Mouse (Mus musculus) testis, postnatal 10 days (tissue): Measurements from ENCODE around the gene Ulk2.
A peak's percentile ranks its signal among the peaks of the same experiment; 100 is the strongest.
"Not testable (repeated sequence)": the region's sequence is repeated elsewhere in the genome, so short reads cannot be mapped to it uniquely, and the experiment has no call there.

Source experiments
- DNase-seq: peaks from one replicate; pipeline ENCODE4 v3.0.0; 2021; ENCODE audit warnings: low spot score

Gene Ulk2

DNA sequence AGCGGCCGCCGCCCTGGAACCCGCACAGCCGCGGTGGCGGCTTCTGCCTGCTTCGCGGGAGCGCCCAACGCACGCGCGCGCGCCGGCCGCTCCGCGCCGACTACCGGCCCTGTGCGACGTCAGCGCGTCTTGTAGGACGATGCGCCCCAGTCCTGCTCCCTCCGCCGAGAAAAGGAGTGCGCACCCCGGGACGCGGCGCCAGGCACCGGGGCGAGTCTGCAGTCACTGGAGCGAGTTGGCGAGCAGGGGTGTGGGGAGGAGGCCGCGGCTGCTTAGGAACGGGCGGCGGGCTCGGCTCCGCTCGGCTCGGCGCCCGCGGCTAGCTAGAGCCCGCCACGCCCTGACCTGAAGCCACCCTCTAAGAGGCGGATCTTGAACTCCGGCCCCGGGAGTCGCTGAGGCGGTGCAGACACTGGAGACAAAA is at the start of gene Ulk2:
TSS of gene Ulk2 (minus strand) at position 86 of the 424 bp plus-strand sequence.
- DNase-seq: peak; percentile 91

DNA sequence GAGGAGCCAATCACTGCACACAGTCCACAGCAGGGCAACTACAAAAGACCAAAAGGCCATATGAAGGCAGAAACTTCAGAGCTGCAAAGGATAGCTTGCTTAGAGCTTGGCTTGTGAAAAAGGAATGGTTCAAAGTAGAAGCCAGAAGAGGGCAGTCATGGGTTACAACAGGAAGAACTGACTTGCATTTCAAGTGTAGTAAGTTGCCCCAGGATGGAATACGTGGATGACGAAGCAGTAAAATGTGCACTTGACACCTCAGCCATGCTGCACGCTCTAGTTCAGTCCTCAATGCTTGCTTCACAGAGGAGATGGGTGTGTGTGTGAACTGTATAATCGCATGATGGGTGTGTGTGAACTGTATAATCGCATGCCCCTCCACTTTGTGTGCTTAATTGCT is 27.3 kb upstream of the Ulk2 start:
- DNase-seq: no peak

DNA sequence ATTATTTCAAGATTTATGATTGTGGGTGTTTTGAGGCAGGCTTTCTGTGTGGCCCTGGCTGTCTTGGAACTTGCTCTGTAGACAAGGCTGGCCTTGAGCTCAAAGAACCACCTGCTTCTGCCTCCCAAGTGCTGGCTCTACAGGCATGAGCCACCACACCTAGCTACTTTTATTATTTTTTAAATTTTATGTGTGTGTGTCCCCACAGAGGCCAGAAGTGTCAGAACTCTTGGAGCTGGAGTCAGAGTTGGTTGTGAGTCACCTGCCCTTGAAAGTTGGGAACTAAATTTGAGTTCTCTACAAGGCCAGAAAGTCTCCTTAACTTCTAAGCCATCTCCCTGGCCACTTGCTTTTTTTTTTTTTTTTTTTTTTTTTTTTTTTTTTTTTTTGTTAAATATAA is 25.0 kb upstream of the Ulk2 start:
- DNase-seq: no peak

DNA sequence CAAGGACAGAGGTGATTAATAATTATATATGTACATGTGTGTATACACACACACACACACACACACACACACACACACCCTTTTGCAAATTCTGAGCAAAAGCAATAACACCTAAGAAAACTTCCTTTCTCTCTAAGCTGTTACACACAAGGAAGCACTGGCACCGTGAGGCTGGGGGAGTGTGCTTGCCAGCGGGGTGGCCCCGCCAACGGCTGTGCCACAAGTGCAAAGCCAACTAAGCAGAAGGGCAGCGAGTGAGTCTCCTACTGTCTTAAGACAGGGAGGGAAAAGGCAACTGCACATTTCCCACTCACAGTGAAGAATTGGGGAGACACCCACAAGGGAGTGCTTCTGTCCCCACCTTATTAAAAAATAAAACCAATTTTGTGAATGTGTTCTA is 17.0 kb upstream of the Ulk2 start:
- no peak for DNase-seq

DNA sequence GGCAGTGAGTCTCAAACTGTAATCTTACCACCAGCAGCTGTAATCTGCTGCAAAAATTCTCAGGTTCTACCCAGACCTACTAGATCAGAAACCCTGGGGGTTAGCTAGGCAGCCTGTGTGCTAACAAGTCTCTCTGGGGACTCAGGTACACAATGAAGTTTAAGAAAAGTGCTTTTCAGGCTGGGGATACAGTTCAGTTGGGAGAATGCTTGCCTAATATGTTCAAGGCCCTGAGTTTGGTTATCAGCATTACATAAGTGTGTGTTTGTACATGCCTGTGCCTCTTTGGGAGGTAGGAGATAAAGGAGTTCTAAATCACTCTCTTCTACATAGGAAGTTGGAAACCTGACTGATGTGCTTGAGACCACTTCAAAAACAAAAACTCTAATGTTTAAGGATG is 12.0 kb upstream of the Ulk2 start:
- DNase-seq: no peak

DNA sequence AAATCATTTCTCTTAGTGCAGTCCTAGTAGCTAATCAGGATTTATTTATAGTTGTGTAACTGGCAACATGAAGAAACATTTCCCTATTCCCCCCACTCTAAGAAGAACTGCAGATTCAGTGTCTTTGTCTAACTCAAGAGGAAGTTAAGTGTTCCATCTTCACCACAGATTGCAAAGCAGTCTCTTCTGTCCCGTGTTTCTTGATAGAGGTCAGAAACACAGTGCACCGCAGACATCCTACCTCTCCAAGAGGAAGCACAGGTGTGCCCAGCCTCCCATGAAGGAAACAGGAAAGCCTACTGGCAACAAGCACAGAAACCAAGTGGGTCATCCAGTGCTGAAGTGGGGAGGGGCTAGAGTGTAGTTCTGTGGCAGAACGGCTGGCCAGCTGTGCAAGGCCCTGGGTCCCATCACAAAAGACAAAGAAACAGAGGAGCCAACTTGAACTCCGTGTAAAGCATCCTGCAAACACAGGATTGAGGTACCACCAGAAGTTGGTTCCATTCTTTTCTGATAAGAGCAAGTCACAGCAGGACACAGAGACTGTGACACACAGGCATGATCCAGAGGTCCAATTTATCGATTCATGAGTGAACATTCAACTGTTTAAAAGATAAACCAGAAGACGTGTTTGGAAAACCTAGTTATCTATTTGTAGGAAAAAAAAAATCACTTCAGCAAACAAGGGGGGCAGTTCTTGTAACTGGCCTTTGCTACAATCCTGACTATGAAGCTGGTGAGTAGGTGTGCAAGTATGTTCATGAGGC is 7.1 kb upstream of the Ulk2 start:
- DNase-seq: no peak

DNA sequence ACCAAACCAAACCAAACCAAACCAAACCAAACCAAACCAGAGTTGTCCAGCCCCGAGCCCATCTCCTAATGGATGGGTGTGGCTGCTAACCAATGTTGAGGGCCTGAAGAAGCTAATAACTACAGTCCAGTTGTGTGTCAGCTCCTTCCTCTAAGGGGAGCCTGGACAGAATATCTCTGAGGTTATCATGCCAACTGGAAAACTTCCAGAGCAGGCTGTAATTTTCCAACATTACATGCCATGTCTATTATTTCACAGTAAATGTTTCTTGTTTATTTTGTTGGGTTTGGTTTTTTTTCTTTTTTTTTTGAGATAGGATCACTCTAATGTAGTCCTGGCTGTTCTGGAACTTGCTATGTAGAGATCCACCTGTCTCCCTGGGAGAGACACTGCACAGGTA is 4.4 kb upstream of the Ulk2 start:
- no peak for DNase-seq

DNA sequence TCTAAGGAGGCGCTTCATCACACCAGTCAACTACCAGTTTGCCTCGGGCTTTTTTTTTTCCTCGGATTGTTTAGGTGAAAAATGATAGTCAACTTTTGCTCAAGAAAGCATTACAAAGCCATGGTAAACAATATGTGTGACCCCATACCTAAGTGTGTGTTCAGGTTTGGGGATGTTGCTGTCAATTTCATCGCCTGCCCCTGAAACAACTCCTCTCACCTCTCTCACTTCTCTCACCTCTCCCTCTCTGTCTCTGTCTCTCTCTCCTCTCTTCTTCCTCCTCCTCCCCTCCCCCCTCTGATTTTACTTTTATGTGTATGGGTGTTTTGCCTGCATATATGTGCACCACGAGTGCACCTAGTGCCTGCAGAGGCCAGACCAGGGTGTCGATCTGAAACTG is 666 bp upstream of the Ulk2 start:
- DNase-seq: no peak

DNA sequence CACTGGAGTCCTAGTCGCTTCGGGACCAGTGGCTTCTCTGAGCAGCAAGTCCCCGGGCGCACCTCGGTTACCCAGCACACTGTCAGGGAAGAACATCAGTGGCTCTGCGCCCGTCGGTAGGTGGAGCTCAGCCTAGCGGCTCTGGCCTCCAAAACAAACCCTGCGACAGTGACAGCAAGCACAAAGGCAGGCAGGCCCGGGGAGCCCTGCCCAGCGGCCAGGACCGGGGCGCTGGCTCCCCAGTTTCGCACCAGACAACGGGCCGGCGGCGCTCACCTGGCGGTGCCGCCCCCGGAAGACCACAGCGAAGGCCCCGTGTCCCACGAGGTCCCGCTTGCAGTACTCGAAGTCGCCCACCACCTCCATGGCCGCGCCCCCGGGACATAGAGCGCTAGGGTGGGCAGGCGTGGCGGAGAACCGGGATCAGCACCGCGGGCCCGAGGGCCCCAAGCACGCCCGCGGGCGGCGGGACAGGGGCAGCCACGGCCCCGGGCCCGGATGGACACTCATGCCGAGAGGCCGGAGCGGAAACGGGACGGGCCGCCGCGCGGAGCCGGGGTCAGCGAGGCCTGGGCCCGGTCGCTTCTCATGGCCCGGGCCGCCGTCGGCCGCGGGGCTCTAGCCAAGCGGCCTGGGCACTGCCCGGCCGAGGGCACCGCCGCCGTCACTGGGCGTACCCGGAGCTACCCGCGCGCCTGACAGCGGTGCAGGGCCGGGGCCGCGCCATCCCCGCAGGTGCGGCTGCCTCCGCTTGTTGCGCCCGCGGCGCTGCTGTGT is 474 bp downstream of the Ulk2 start:
- DNase-seq: peak; percentile 80

DNA sequence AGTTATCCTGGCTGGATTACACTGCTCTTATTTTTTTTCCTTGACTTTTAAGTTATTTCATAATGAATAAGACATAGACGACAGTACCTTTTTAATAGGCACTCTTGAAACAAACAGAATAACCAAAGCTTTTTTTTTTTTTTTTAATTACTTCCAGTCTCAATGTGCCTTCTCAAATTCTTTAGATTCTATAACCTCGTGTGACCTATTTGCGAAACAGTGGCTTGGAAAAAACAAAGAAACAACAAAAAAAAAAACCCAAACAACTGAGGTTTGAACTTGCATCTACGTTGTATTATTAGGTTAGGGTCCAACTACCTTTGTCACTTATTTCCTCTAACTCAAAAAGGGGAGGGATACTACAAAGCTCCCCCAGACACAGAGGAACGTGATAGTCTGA is 1.2 kb downstream of the Ulk2 start:
- no peak for DNase-seq

DNA sequence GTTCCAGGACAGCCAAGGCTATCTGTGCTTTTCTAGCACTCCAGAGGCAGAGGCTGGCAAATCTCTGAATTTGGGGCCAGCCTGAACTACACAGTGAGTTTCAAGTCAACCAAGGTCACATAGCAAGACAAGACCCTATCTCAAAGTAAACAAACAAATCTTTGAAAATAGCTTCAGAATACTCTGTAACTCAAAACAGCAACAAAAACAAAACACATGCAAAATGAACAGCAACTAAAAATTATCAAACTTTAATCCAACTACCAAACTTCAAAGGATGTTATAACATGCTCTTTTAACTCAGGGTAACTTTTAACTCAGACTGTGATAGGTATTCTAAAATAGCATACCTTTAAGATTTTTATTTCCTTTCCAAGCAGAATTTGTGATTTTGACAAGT is 2.0 kb downstream of the Ulk2 start:
- DNase-seq: no peak

DNA sequence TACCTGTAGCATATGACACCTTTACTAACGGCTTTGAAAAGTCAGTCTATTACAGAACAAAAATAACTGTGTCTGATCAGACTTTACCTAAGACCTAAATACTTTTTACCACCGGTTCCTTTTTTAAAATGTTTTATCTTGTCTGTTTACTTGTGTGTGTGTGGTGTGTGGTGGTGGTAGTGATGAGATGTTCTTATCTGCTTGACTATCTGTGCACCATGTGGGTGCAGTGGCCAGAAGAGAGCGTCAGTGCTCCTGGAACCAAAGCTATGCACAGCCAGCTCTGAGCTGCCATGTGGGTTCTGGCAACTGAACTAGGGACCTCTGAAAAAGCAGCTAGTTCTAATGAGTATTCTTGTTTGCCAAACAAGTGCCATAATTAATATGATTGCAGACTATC is 3.7 kb downstream of the Ulk2 start:
- no peak for DNase-seq

DNA sequence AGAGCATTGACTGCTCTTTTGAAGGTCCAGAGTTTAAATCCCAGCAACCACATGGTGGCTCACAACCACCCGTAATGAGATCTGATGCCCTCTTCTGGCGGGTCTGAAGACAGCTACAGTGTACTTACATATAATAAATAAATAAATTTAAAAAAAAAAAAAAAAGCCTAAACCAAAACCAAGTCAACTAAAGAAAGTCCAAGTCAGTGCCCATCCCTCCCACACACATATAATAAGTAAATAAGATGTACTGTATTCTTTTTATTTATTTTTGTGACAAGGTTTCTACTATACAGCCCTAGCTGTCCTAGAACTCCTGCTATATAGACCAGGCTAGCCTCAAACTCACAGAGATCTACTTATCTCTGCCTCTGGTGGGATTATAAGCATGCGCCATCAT is 14.2 kb downstream of the Ulk2 start:
- not testable (repeated sequence) for DNase-seq

DNA sequence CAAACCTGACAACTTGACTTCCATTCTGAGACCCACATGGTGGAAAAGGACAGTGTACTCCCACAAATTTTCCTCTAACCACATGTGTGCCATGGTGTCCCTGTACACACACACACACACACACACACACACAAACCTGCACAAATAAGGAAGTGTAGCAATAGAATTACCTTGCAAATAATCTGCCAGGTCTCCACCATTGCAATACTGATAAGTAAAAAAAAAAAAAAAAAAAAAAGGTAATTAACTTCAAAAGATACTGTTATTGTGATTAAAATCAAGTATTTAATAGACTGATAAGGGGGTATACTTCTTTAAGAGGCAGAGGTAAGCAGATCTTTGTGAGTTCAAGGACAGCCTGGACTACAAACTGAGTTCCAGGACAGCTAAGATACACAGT is 14.9 kb downstream of the Ulk2 start:
- DNase-seq: no peak

DNA sequence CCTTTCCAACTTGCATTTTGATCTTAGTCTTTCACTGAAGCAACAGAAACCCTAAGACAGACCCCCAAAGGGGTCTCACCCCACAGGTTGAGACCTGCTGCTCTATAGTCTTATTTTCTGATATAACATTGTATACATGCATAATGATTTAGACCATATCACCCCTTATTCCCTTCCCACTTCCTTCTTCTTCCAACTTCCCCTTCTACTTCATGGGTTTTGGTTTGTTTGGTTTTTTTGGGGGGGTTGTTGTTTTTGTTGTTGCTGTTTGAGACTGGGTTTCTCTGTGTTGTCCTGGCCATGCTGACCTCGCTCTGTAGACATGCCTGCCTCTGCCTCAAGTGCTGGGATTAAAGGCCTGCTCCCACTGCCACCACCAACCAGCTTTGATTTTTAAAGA is 15.7 kb downstream of the Ulk2 start:
- DNase-seq: no peak

DNA sequence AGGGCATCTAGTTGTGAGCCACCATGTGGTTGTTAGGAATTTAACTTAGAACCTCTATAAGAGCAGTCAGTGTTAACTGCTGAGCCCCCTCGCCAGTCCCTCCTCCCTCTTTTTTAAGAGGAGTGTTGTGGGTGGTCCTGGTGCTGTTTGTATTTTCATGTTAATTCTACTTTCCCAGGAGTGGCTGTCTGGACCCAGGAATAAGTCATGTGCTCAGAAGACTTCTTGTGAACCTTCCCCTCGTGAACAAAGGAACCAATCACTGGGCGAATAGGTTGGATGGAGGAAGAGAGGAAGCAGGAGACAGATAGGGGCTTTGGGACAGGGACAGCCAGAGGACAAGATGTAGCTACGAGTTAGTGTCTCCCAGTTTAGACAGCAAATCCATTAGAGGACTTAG is 45.1 kb downstream of the Ulk2 start:
- DNase-seq: no peak

DNA sequence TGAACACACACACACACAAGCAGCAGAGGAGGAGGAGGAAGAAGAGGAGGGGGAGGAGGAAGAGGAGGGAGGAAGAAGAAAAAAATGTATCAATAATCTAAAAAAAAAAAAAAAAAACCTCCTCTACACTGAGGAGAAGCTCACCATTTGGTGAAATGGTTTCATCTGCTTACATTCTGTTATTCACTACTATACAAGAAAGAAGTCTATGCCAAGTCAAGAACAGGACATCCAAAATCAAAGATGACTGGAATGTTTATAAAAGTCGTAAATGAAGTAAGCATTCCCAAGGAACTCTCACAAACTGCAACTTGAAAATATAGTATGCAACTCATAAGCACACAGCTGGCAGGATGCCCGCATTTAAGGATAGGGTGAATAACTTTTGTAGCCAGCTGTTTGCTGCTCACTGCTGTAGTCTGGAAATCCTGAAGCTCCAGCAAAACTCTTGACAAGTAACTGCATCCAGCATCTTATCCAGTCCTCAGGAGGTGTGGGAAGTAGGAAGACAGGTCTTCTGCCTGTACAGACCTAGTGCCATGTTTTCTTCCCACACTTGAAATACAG is 46.2 kb downstream of the Ulk2 start:
- no peak for DNase-seq

DNA sequence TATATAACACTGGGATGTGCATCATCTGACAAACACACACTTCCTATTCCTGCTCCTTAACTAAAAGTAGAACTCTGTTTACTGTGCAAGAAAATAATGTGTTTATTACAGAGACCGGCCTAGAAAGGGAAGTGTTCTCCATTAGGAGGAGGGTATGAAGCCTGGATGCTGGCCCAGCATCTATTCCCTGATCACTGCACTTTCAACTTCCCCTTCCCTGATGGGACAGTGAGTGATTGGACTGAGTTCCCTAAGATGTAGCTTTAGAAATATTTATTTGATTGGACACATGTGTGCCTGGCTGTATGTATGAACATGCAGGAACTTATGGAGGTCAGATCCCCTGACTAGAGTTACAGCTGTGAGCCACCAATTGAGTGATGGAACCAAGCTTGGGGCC is 61.4 kb downstream of the Ulk2 start:
- no peak for DNase-seq

DNA sequence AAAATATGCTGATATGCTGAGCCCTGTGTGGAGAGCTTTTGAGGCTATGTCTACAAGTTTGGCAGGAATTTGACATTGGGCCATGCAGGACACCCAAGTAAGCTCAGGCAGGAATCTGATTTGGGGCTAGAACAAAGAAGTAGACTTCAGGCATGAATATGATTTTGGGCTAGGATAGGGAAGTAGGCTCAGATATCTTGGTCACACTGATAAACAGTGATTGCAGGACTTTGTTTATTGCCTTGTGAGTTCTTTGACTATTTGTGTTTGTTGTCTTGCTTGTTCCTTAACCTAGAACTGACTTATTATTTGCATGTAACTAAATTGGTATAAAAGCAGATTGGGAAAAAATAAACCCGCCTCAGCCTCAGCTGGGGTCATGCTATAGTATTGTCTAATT is 66.3 kb downstream of the Ulk2 start:
- DNase-seq: no peak

DNA sequence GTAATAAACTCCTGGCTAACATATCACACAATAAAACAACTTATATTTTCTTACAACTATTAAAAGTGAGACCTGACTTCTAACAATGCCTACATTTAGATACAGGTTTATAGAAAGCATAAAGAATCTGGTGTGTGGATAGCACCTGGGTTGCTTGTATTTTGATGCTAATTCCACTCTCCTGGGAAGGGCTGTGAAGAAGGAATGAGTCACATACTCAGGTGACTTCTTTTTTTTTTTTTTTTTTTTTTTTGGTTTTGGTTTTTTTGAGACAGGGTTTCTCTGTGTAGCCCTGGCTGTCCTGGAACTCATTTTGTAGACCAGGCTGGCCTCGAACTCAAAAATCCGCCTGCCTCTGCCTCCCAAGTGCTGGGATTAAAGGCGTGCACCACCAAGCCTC is 72.3 kb downstream of the Ulk2 start:
- DNase-seq: not testable (repeated sequence)

DNA sequence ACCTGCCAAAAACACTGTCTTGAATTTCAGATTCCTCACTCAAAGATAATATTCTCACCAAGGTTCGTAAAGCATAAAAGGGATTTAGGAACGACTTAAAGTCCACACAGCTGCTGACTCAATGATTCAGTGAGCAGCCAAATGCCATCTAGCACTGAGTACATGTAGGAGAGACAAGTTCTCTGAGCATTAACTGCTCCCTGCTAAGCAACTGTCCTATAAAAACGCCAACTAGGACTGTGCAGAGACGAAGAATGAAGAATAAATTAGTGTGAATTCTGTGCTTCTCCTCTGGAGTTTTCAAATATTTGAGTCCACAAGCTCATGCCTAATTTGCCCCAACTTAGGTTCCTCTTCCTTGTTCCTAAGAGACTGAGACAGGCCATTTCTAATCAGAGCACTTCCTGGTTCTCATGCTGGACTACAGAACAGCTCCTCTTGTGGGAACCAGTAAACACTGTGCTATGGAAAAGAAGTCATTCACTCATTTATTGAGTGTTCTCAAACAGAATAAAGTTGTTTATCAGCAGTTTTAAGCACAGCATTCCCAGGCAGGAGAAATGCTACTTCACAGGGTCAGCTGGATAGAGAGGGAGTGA is 80.2 kb downstream of the Ulk2 start:
- no peak for DNase-seq

DNA sequence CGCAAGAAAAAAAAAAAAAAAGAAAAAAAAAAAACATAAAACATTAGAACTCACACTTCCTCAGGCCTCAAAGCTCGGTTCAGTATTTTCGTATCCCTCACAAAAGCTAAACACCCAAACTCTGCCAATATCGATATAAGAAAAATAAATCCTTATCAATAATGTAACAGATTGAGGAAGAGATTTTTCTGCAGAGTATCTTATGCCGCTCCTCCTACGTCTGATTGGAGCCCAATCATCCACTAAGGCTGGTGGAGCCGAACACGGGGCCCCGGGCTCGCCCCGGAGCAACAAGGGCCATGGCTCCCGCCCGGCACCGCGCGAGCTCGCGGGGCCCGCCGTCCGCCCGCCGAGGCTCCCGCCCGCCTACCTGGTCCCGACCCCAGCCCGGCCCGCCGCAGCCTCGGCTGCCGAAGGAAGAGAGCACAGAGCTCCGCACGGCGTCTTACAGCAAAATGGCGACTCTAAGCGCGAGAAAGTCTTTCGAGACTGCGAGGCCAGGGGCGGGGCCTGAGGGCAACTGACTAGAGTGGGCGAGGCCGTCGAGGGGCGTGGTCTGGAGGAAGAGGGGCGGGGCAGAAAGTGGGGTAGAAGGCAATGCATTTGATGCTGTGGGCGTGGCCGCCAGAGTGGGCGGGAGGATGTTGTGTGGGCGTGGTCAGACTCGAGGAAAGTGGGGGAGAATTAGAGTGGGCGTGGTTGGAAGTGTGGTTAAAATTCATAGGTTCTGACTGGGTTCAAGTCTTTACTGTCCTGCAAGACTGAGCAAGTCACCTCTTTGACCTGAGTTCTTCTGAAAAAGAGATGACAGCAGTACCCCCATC is 93.1 kb downstream of the Ulk2 start, which contains the start of gene Prpsap2:
TSS of gene Prpsap2 (minus strand) at position 505 of the 824 bp plus-strand sequence.
- DNase-seq: peak; percentile 100
